Mouse (Mus musculus): ENCODE results near the gene Retreg3. TPM values are rescaled to one million over a fixed set of nuclear protein-coding genes. Genes with fewer than 3 reads are reported as not detected.

Gene Retreg3
- total and polyA plus RNA-seq, 2 experiments: 46.3 to 61.2 TPM

- no peaks in the 10 kb centered on the region for H3K79me2 ChIP-seq (ENCODE audit: control insufficient read depth, insufficient read depth, low read length)
- peaks cover 4% of the 10 kb centered on the region; the same call in 1 of the 2 replicates for H3K4me1 ChIP-seq (ENCODE audit: control insufficient read depth, insufficient read depth, low read length)
- 82% methylated on average over 9 of the region's 9 CpGs for WGBS
- no peak for TF ChIP-seq POLR2A (IDR thresholded peaks at IDR 0.05; ENCODE audit: extremely low read depth, insufficient read depth, low read length)
- TF ChIP-seq CTCF (IDR thresholded peaks at IDR 0.05; ENCODE audit: low read depth, low read length): no peak
- peaks cover 9% of the 10 kb centered on the region; the same call in 1 of the 2 replicates for H3K36me3 ChIP-seq (ENCODE audit: control insufficient read depth, insufficient read depth, low read length)
- H3K4me3 ChIP-seq (ENCODE audit: insufficient read depth, low read depth, low read length): no peak overlapping the region
- no peak overlapping the region for H3K9ac ChIP-seq (ENCODE audit: low read depth, low read length)
- no peaks in the 10 kb centered on the region for H3K27me3 ChIP-seq (ENCODE audit: control insufficient read depth, insufficient read depth, low read length)
- H3K27ac ChIP-seq (replicated peaks; ENCODE audit: insufficient read depth, low read depth, low read length): no peak overlapping the region
- DNase-seq (ENCODE audit: extremely low read depth, low read depth, low spot score): no peak
These were observed 69.3 kb downstream of the Retreg3 start for GRCm38 (mm10) chr11:101050359-101050758.

- 81% methylated on average over 3 of the region's 3 CpGs for WGBS
- no peak overlapping the region for H3K27ac ChIP-seq (replicated peaks; ENCODE audit: insufficient read depth, low read depth, low read length)
- TF ChIP-seq POLR2A (IDR thresholded peaks at IDR 0.05; ENCODE audit: extremely low read depth, insufficient read depth, low read length) (no peak), CTCF (IDR thresholded peaks at IDR 0.05; ENCODE audit: low read depth, low read length) (no peak)
These were observed 72.2 kb downstream of the Retreg3 start for GRCm38 (mm10) chr11:101047502-101047901.

GRCm38 (mm10) chr11:101046440-101046839 lies 73.3 kb downstream of the Retreg3 start:
- TF ChIP-seq CTCF (IDR thresholded peaks at IDR 0.05; ENCODE audit: low read depth, low read length) (no peak), POLR2A (IDR thresholded peaks at IDR 0.05; ENCODE audit: extremely low read depth, insufficient read depth, low read length) (no peak)
- Histone ChIP-seq H3K4me3 (ENCODE audit: insufficient read depth, low read depth, low read length) (no peak overlapping the region), H3K9ac (ENCODE audit: low read depth, low read length) (no peak overlapping the region), H3K4me1 (ENCODE audit: control insufficient read depth, insufficient read depth, low read length) (peaks cover 4% of the 10 kb centered on the region; the same call in 1 of the 2 replicates), H3K36me3 (ENCODE audit: control insufficient read depth, insufficient read depth, low read length) (peaks cover 31% of the 10 kb centered on the region), H3K27ac (replicated peaks; ENCODE audit: insufficient read depth, low read depth, low read length) (peak overlapping the region; percentile 38; the same call in 1 of the 2 replicates), H3K79me2 (ENCODE audit: control insufficient read depth, insufficient read depth, low read length) (no peaks in the 10 kb centered on the region), H3K27me3 (ENCODE audit: control insufficient read depth, insufficient read depth, low read length) (no peaks in the 10 kb centered on the region)
- no peak for DNase-seq (ENCODE audit: extremely low read depth, low read depth, low spot score)
- 76% methylated on average over 9 of the region's 9 CpGs for WGBS

More at GRCm38 (mm10) chr11:101047502-101047901, 72.2 kb downstream of the Retreg3 start:
- no peaks in the 10 kb centered on the region for H3K79me2 ChIP-seq (ENCODE audit: control insufficient read depth, insufficient read depth, low read length)
- peaks cover 25% of the 10 kb centered on the region for H3K36me3 ChIP-seq (ENCODE audit: control insufficient read depth, insufficient read depth, low read length)
- no peaks in the 10 kb centered on the region for H3K27me3 ChIP-seq (ENCODE audit: control insufficient read depth, insufficient read depth, low read length)
- H3K9ac ChIP-seq (ENCODE audit: low read depth, low read length): no peak overlapping the region
- peaks cover 4% of the 10 kb centered on the region; the same call in 1 of the 2 replicates for H3K4me1 ChIP-seq (ENCODE audit: control insufficient read depth, insufficient read depth, low read length)
- no peak for DNase-seq (ENCODE audit: extremely low read depth, low read depth, low spot score)
- H3K4me3 ChIP-seq (ENCODE audit: insufficient read depth, low read depth, low read length): no peak overlapping the region

Other genes starting within 250 kb of the Retreg3 start
- gene Stat3, start 180.4 kb downstream of the Retreg3 start, total RNA-seq (2014; rRNA removed): 58.5 and 76.4 TPM in 2 replicates
- gene Stat3, start 180.4 kb downstream of the Retreg3 start, polyA plus RNA-seq (2012; rRNA removed): 48.7 and 60.4 TPM in 2 replicates
- gene Cavin1, start 149.0 kb downstream of the Retreg3 start, total RNA-seq (2014; rRNA removed): 3.8 and 4.1 TPM in 2 replicates
- gene Cavin1, start 149.0 kb downstream of the Retreg3 start, polyA plus RNA-seq (2012; rRNA removed): 3.9 and 4.0 TPM in 2 replicates
- gene Atp6v0a1, start 110.4 kb downstream of the Retreg3 start, total RNA-seq (2014; rRNA removed): 21.5 and 26.8 TPM in 2 replicates
- gene Atp6v0a1, start 110.4 kb downstream of the Retreg3 start, polyA plus RNA-seq (2012; rRNA removed): 37.7 and 39.2 TPM in 2 replicates
- 22.1 and 23.6 TPM in 2 replicates for gene Naglu, start 49.9 kb downstream of the Retreg3 start, total RNA-seq (2014; rRNA removed)
- 33.8 and 38.8 TPM in 2 replicates for gene Naglu, start 49.9 kb downstream of the Retreg3 start, polyA plus RNA-seq (2012; rRNA removed)
- gene Hsd17b1, start 41.5 kb downstream of the Retreg3 start, total RNA-seq (2014; rRNA removed): 0.27 and 0.37 TPM in 2 replicates
- 0.12 and 0.37 TPM in 2 replicates for gene Hsd17b1, start 41.5 kb downstream of the Retreg3 start, polyA plus RNA-seq (2012; rRNA removed)
- gene Coasy, start 37.3 kb downstream of the Retreg3 start, total RNA-seq (2014; rRNA removed): 84.0 and 89.9 TPM in 2 replicates
- gene Coasy, start 37.3 kb downstream of the Retreg3 start, polyA plus RNA-seq (2012; rRNA removed): 182 and 194 TPM in 2 replicates
- gene Mlx, start 32.6 kb downstream of the Retreg3 start, total RNA-seq (2014; rRNA removed): 33.5 and 34.4 TPM in 2 replicates
- gene Mlx, start 32.6 kb downstream of the Retreg3 start, polyA plus RNA-seq (2012; rRNA removed): 34.8 and 39.8 TPM in 2 replicates
- 0.55 and 0.67 TPM in 2 replicates for gene Psmc3ip, start 24.5 kb downstream of the Retreg3 start, total RNA-seq (2014; rRNA removed)
- gene Psmc3ip, start 24.5 kb downstream of the Retreg3 start, polyA plus RNA-seq (2012; rRNA removed): 0.20 and 0.39 TPM in 2 replicates
- 7.6 and 9.2 TPM in 2 replicates for gene Tubg1, start within 50 bp of the Retreg3 start, total RNA-seq (2014; rRNA removed)
- 11.9 and 17.6 TPM in 2 replicates for gene Tubg1, start within 50 bp of the Retreg3 start, polyA plus RNA-seq (2012; rRNA removed)
- not detected in 2 replicates for gene Tubg2, start 36.0 kb upstream of the Retreg3 start, total RNA-seq (2014; rRNA removed)
- 0.10 and 0.17 TPM in 2 replicates for gene Tubg2, start 36.0 kb upstream of the Retreg3 start, polyA plus RNA-seq (2012; rRNA removed)
- gene Cntnap1, start 50.6 kb upstream of the Retreg3 start, total RNA-seq (2014; rRNA removed): 0.40 and 0.46 TPM in 2 replicates
- gene Cntnap1, start 50.6 kb upstream of the Retreg3 start, polyA plus RNA-seq (2012; rRNA removed): 0.87 and 0.88 TPM in 2 replicates
- gene Plekhh3, start 51.5 kb upstream of the Retreg3 start, total RNA-seq (2014; rRNA removed): 3.9 and 4.0 TPM in 2 replicates
- gene Plekhh3, start 51.5 kb upstream of the Retreg3 start, polyA plus RNA-seq (2012; rRNA removed): 10.5 and 11.5 TPM in 2 replicates
- 0.13 TPM in 1 of 2 replicates, not detected in the other for gene Ccr10, start 55.5 kb upstream of the Retreg3 start, total RNA-seq (2014; rRNA removed)
- 0.05 and 0.13 TPM in 2 replicates for gene Ccr10, start 55.5 kb upstream of the Retreg3 start, polyA plus RNA-seq (2012; rRNA removed)
- gene Ezh1, start 106.6 kb upstream of the Retreg3 start, total RNA-seq (2014; rRNA removed): 10.5 and 10.8 TPM in 2 replicates
- gene Ezh1, start 106.6 kb upstream of the Retreg3 start, polyA plus RNA-seq (2012; rRNA removed): 7.5 and 9.2 TPM in 2 replicates
- gene Ramp2, start 126.1 kb upstream of the Retreg3 start, total RNA-seq (2014; rRNA removed): 4.9 and 6.6 TPM in 2 replicates
- gene Ramp2, start 126.1 kb upstream of the Retreg3 start, polyA plus RNA-seq (2012; rRNA removed): 16.4 and 22.5 TPM in 2 replicates
- gene Vps25, start 133.8 kb upstream of the Retreg3 start, total RNA-seq (2014; rRNA removed): 35.6 and 43.8 TPM in 2 replicates
- 109 and 122 TPM in 2 replicates for gene Vps25, start 133.8 kb upstream of the Retreg3 start, polyA plus RNA-seq (2012; rRNA removed)
- gene Wnk4, start 140.7 kb upstream of the Retreg3 start, total RNA-seq (2014; rRNA removed): 0.37 and 0.40 TPM in 2 replicates
- gene Wnk4, start 140.7 kb upstream of the Retreg3 start, polyA plus RNA-seq (2012; rRNA removed): 0.32 and 1.1 TPM in 2 replicates
- gene Cntd1, start 159.1 kb upstream of the Retreg3 start, total RNA-seq (2014; rRNA removed): not detected in 2 replicates
- gene Cntd1, start 159.1 kb upstream of the Retreg3 start, polyA plus RNA-seq (2012; rRNA removed): not detected in 2 replicates
- gene Coa3, start 159.2 kb upstream of the Retreg3 start, total RNA-seq (2014; rRNA removed): 74.7 and 96.8 TPM in 2 replicates
- 289 and 376 TPM in 2 replicates for gene Coa3, start 159.2 kb upstream of the Retreg3 start, polyA plus RNA-seq (2012; rRNA removed)
- 43.8 and 57.8 TPM in 2 replicates for gene Becn1, start 182.4 kb upstream of the Retreg3 start, total RNA-seq (2014; rRNA removed)
- gene Becn1, start 182.4 kb upstream of the Retreg3 start, polyA plus RNA-seq (2012; rRNA removed): 43.1 and 50.8 TPM in 2 replicates
- 15.8 and 16.8 TPM in 2 replicates for gene Psme3, start 196.3 kb upstream of the Retreg3 start, total RNA-seq (2014; rRNA removed)
- 34.5 and 37.9 TPM in 2 replicates for gene Psme3, start 196.3 kb upstream of the Retreg3 start, polyA plus RNA-seq (2012; rRNA removed)
- 0.40 and 0.46 TPM in 2 replicates for gene Aoc2, start 205.2 kb upstream of the Retreg3 start, total RNA-seq (2014; rRNA removed)
- gene Aoc2, start 205.2 kb upstream of the Retreg3 start, polyA plus RNA-seq (2012; rRNA removed): 0.91 and 1.7 TPM in 2 replicates
- 0.13 and 0.18 TPM in 2 replicates for gene Aoc3, start 210.7 kb upstream of the Retreg3 start, total RNA-seq (2014; rRNA removed)
- gene Aoc3, start 210.7 kb upstream of the Retreg3 start, polyA plus RNA-seq (2012; rRNA removed): 0.05 and 0.16 TPM in 2 replicates
- gene G6pc, start 247.7 kb upstream of the Retreg3 start, total RNA-seq (2014; rRNA removed): 121 and 144 TPM in 2 replicates
- gene G6pc, start 247.7 kb upstream of the Retreg3 start, polyA plus RNA-seq (2012; rRNA removed): 115 and 146 TPM in 2 replicates